Mouse (Mus musculus) left cerebral cortex, postnatal 4 days (tissue): ENCODE measurements at regions not wholly inside any gene's neighbourhood (a gene's known extent, or its start where the extent isn't known, plus 50 kb on each side); places are given as distances from the start of the nearest gene placed in this dataset.

Experiments
- DNase-seq: peaks from one replicate; pipeline ENCODE4 v3.0.0-alpha.2; 2022
- intact Hi-C: fragments of 180-260 bp; cut with DNase I; formaldehyde crosslinking; loops from one replicate; pipeline ENCODE4 v1.15.1; 2025

- intact Hi-C loops, result no loop called here
Observed at GRCm38 (mm10) chr4:22047730-22048455, 116.8 kb downstream of the Faxc start.

DNA sequence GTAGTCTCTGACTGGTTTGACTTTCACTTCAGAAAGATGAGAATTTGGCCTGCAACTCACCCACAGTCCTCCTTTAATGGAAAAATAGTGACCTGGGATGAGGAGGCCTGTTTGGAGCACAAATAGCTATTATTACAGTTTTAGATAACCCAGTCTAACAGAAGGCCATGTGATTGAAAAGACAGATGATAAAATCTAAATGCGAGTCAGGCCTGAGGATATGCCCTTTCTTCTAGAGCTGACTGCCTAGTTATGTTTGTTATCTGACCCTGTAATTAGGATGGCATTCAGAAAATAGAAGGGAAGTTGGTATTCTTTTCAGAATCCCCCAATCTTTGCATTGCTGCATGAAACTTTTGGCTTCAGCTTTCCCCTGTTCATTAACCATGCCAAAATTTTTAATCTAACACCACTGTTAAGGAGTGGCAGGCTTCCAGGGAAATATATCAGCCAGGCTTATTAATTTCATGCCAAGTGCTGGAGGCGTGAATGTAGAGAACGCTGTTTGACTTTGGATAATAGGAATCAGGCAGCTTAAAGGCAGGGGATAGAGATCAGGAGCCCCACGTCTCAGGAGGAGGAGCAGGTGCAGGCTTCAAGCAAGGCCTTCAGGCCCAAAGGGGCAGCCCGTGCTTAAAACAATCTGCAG, 135.8 kb downstream of the Faxc start:
- intact Hi-C loops, result no loop called here
- DNase-seq, result peak; percentile 27

More at GRCm38 (mm10) chr4:22047730-22048455, 116.8 kb downstream of the Faxc start:
- no peak for DNase-seq

DNA sequence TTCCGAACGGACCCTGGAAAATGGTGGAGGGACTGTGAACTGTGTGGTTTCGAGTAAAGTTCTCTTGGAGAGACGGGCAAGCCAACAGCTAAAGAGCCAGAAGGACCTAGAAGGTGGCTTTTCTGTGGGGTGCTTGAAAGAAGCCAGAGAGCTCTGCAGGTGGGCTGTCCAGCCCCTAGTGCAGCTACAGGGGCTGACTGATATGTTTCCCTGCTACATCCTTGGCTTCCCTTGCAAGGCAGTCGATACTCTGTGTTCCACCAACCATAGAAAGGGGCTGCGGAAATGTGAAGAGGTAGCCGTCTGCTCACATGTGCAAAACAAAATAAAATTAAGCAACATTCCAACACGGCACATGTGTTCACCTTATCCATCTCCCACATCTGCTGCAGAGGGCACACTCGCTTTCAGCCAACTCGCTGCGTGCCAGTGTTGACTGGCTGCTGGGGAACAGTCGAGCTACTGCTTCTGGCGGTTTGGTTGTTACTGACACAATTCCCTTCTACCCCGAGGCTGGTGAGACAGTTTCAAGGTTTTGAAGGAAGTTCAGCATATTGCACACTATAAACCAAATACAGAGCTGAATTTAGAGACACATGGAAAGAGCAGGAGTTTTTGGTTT, 136.7 kb downstream of the Faxc start:
- intact Hi-C loops, result no loop called here
- DNase-seq, result no peak

- intact Hi-C loops, result no loop called here
- DNase-seq, result no peak
Observed at GRCm38 (mm10) chr4:22088209-22088787, 157.2 kb downstream of the Faxc start.

- DNase-seq, result no peak
- intact Hi-C loops, result no loop called here
Observed at GRCm38 (mm10) chr4:22089637-22090041, 158.5 kb downstream of the Faxc start.

- intact Hi-C loops, result no loop called here
- DNase-seq, result no peak
Observed at GRCm38 (mm10) chr4:22090536-22090935, 159.4 kb downstream of the Faxc start.

- intact Hi-C loops, result no loop called here
- no peak for DNase-seq
Observed at GRCm38 (mm10) chr4:22092551-22092950, 161.4 kb downstream of the Faxc start.

- peak; percentile 72 for DNase-seq
- intact Hi-C loops, result no loop called here
Observed at GRCm38 (mm10) chr4:22095257-22096031, 164.3 kb downstream of the Faxc start.

DNA sequence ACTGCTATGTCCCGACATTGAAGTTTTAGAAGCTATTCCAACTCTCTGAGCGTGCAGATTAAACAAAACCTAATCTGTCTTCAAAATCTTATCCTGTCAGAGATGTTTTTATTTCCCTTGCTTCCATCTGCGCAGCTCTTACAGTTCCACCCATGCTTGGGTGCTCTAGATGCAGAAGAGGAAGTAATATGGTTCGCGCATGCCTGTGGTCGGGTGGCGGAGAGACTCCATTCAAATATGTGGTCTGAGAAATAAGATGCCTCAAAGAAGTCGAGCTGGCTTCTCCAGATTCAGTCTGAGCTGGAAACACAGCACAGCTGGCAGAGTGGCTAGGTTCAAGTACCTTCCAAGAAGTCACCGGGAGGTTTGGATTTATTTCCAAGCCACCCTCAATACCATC, 167.5 kb downstream of the Faxc start:
- DNase-seq, result no peak

GRCm38 (mm10) chr4:22102478-22102877, 171.3 kb downstream of the Faxc start:
- intact Hi-C loops, result no loop called here
- no peak for DNase-seq

More for the DNA sequence above, 167.5 kb downstream of the Faxc start:
- intact Hi-C loops, result no loop called here

DNA sequence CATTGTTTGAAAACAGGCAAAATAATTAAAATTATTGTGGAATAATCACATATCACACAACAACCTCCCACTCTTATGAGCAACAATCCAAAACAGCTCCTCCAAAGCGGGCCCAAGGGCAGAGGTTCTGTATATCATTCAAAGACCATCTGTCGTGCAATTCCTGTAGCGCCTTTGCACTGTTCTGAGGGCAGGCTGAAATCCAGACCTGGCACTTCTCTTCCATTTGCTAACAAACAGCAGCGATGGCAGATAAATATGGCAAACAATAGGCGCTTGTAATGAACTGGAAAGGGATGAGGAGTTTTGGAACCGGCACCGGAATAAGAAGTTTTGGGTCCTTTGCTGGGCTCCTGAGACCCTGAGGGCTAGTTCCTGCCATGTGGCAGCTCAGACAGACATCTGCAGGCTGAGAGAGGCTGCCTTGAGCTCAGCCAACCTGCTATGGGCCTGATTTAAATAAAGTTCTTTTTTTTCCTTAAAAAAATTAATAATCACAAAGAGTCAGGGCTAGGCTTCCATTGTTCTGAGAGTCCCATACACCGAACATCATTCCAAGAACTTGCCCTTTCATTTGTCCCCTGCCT, 172.0 kb downstream of the Faxc start:
- peak; percentile 32 for DNase-seq
- intact Hi-C loops, result no loop called here

GRCm38 (mm10) chr4:22106883-22107282, 175.8 kb downstream of the Faxc start:
- DNase-seq, result peak; percentile 45
- intact Hi-C loops, result no loop called here

GRCm38 (mm10) chr4:22109410-22109809, 178.3 kb downstream of the Faxc start:
- DNase-seq, result peak; percentile 15
- intact Hi-C loops, result no loop called here

DNA sequence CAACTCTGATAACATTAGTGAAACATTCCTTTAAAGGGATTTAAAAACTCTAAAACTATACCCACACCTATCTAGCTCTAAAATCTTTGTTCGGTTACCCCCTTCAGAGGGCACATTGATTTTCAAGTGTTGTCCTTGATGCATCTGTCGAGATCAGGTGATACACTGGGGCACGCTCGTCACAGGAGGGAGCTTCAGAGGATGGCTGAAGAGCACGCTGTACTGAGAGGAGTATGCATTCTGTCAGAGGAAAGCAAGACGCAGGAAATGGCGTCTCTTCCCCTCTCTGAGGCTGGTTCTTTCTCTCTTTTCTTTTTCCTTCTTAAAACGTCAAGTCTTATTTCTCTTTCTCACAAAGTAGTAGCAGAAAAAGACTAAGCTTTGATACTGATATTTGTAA, 179.3 kb downstream of the Faxc start:
- DNase-seq, result no peak
- intact Hi-C loops, result no loop called here

- intact Hi-C loops, result no loop called here
- DNase-seq, result no peak
Observed at GRCm38 (mm10) chr4:22112209-22112608, 181.1 kb downstream of the Faxc start.

DNA sequence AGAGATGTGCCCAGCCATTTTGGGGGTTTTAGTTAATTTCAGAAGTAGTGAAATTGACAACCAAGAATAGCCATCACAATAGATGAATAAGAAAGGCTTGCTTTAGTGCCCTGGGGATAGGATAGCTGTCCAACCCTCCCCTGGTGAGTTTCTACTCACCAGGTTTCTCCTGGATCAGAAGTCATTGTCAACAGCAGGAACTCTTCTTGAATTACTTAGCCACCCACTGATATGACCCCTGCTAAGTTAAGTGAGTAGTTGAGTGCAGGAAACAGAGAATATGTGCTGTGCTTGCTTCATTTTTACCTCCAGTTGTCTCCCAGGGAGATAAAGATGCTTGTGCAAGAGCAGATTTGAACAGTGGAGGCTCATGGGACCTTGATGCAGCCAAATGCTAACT, 183.3 kb downstream of the Faxc start:
- intact Hi-C loops, result no loop called here
- no peak for DNase-seq

DNA sequence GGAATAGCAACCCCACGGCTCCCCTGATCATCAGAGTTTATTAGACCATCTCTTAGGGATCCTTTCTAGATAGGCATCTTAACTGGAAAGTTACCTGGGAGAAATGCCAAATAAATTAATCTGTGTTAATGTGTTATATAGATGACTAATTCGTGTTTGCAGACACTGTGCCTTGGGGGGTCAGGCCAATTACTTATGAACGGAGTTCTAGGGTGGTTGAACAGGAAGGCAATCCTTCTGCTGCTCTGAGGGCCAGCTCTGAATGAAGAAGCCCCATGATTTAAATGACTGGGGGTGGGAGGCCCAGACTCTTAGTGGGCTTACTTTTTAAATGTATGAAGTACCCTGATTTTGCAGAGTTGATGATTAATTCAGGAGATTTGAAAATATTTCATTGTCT, 188.7 kb downstream of the Faxc start:
- intact Hi-C loops, result no loop called here
- no peak for DNase-seq

GRCm38 (mm10) chr4:22120953-22121352, 189.8 kb downstream of the Faxc start:
- peak; percentile 40 for DNase-seq
- intact Hi-C loops, result no loop called here

DNA sequence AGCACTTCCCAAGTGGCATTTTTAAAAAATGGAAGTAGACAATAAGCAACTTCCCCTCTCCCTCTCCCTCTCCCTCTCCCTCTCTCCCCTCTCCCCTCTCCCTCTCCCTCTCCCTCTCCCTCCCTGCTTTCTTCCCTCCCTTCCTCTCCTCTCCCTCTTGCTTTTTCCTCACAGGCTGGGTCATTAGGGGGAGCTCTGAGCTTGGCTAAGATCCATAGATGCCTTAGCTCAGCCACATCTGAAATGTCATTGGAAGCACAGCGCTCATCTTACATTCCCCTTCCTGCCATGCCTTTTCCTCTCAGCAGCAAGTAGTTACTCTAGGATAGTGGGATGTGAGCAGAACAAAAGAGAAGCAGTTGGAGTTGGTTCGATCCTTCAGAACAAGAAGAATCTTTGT, 190.3 kb downstream of the Faxc start:
- intact Hi-C loops, result no loop called here
- DNase-seq, result no peak

GRCm38 (mm10) chr4:22124836-22125235, 193.7 kb downstream of the Faxc start:
- intact Hi-C loops, result no loop called here

More at GRCm38 (mm10) chr4:22124836-22125235, 193.7 kb downstream of the Faxc start:
- no peak for DNase-seq
